Mouse (Mus musculus) heart, postnatal 0 days (tissue): ENCODE data around the gene Tpp1.

Experiments
- CTCF ChIP-seq: IDR thresholded peaks from 2 replicates; pipeline ENCODE4 v1.5.1; 2016; ENCODE audit warnings: antibody characterized with exemption, control low read depth, low read depth
- EP300 ChIP-seq: IDR thresholded peaks from 2 replicates; pipeline ENCODE4 v1.6.1; 2016; ENCODE audit warnings: antibody characterized with exemption, low read depth

DNA sequence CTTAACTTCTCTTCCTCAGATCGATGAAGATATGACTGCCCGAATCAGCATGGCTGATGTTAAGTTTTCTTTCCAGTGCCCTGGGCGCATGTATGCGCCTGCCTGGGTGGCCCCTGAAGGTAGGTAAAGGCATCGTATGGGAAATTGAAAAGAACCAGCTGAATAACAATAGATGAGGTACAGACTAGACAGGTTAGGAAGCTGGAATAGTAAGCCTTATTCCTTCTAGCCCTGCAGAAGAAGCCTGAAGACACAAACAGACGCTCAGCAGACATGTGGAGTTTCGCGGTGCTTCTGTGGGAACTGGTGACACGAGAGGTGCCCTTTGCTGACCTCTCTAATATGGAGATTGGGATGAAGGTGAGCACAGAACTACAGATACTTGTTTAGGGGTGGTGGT lies 10.1 kb downstream of the Tpp1 start:
- TF ChIP-seq CTCF (no peak), EP300 (no peak)
